Mouse (Mus musculus) adrenal gland, postnatal 0 days (tissue): Measurements from ENCODE around the gene Ttc32. TPM values are rescaled to one million over a fixed set of nuclear protein-coding genes. Genes with fewer than 3 reads are reported as not detected.

Experiments
- polyA plus RNA-seq: library from polyadenylated mRNA; unstranded; fragments of >200 nt; fragmentation: Nextera tagmentation; extraction: Ambion mirVana; gene quantifications from 2 replicates; pipeline ENCODE4 v1.2.1, GENCODE M21; 2015

Ttc32 gene
- polyA plus RNA-seq = 29.9 and 39.1 TPM in 2 replicates

DNA sequence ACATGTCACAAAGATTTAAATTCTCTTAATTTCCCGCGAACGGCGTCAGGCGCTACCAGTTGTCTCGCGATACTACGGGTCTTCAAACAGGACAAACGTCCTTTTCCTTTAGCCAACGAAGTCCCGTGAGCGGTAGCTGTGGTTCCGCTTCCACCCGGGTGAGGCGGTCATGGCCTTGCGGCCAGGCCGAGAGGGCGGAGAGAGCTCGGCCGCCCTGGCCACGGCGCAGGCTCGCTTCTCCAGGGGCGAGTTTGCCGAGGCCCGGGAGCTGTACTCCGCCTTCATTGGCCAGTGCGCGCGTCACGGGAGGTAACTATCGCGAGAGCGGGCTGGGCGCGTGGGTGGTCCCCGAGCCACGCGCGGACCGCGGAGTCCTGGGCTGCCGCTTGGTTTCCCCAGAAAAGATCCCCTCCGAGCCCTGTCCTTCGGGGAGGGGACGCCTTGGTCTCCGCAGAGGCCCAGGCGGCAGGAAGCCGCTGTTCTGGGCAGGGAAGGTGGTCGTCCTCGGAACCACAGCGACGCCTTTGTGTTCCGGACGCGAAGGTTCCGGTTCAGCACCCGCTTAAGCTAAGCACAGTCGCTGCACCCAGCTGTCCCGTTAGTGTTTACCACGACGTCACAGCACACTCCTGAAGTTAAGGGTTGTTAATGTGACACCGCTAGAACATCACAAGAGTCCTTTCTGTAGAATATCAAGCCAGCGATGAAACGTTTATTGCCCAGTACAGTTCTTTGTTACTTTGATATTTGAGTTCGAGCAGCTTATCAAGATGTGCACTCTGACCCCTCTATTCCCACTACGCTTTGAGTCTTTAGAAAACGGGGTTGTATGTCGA is at the start of gene Ttc32:
TSS of gene Ttc32 (plus strand) at position 110 of the 836 bp plus-strand sequence.

Other genes with a start within 250 kb of the Ttc32 start
- gene Laptm4a, start 108.3 kb upstream of the Ttc32 start, polyA plus RNA-seq = 545 and 563 TPM in 2 replicates
- gene Matn3, start 82.1 kb upstream of the Ttc32 start, polyA plus RNA-seq = 0.08 and 0.12 TPM in 2 replicates
- gene Wdr35, start 56.1 kb upstream of the Ttc32 start, polyA plus RNA-seq = 9.5 and 10.3 TPM in 2 replicates